Mouse (Mus musculus) skeletal muscle tissue, adult 2 months (tissue): ENCODE data around the gene Lsm11.
"Not testable (repeated sequence)": the region's sequence is repeated elsewhere in the genome, so short reads cannot be mapped to it uniquely, and the experiment has no call there.

Experiments
- DNase-seq: peaks from one replicate; pipeline ENCODE4 v3.0.0-alpha.2; 2012; ENCODE audit warnings: low read depth, low spot score

The Lsm11 gene

GRCm38 (mm10) chr11:45883270-45883931 lies 61.3 kb downstream of the Lsm11 start:
- DNase-seq = no peak

DNA sequence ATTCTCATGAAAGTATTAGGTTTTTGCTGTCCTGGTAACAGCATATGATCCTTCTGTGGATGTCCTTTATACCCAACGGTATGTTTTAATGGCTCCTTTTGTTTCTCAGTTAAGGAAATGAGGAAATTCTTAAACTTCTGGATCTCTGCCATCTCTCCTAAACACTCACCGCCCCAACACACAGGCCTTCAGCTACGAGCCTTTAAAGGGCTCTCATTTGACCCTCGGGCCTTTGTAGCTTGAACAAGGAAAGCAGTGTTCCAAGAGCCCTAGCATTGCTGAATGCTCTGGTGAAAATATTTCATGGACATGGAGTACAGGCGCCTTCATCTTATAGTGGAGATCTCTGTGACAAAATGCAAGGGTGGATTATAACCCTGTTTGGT lies 63.1 kb downstream of the Lsm11 start:
- no peak for DNase-seq

DNA sequence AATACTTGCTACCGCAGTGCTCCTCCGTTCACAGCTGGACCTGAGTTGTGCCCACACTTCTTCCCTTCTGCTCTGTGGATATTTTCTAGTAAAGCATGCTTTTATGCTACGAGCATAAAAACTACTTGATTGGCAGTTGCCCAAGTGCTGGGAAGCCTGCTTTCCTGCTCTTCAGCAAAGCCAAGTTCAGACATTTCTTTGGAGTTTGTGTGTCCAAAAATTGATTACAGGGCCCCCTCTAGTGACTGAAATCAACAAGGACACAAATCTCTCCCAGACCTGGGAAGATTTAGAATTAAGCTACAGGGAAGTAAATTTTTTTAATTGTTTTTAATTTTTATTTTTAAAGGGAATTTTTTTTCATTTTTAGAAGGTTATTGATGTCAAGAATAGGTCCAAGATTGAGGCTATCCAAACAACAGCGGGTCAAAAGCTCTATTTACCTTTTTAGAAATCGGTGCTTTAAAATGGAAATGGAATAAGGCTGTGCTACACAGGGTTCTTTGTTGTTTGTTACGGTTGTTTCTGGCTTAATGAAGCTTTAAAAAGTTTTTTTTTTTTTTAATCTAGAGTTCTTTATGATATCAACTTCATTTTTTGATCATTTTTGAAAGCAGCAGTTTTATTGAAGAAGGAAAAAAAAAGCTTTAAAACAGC lies 63.6 kb downstream of the Lsm11 start:
- peak; percentile 67 for DNase-seq

GRCm38 (mm10) chr11:45879366-45879765 lies 65.4 kb downstream of the Lsm11 start:
- not testable (repeated sequence) for DNase-seq
